Mouse (Mus musculus): ENCODE results near the gene 2610001J05Rik.
"Not testable (repeated sequence)": the region's sequence is repeated elsewhere in the genome, so short reads cannot be mapped to it uniquely, and the experiment has no call there.

The 2610001J05Rik gene

GRCm38 (mm10) chr6:13870919-13871624 lies at the start of gene 2610001J05Rik:
2610001J05Rik (minus strand) TSS chr6:13871518.
- peak; percentile 86 for DNase-seq

GRCm38 (mm10) chr6:13909762-13910537 lies 38.6 kb upstream of the 2610001J05Rik start:
- no peak for DNase-seq

- no peak for DNase-seq
Observed at GRCm38 (mm10) chr6:13902941-13903627, 31.8 kb upstream of the 2610001J05Rik start.

- no peak for DNase-seq
Observed at GRCm38 (mm10) chr6:13884877-13885592, 13.7 kb upstream of the 2610001J05Rik start.

- DNase-seq: no peak
Observed at GRCm38 (mm10) chr6:13882919-13883318, 11.6 kb upstream of the 2610001J05Rik start.

GRCm38 (mm10) chr6:13873959-13874358 lies 2.6 kb upstream of the 2610001J05Rik start:
- no peak for DNase-seq

- DNase-seq: no peak
Observed at GRCm38 (mm10) chr6:13872076-13872475, 758 bp upstream of the 2610001J05Rik start.

- DNase-seq: no peak
Observed at GRCm38 (mm10) chr6:13871625-13871958, 274 bp upstream of the 2610001J05Rik start.

- DNase-seq: no peak
Observed at GRCm38 (mm10) chr6:13870289-13870741, 1.0 kb downstream of the 2610001J05Rik start.

- DNase-seq: no peak
Observed at GRCm38 (mm10) chr6:13860596-13860995, 10.7 kb downstream of the 2610001J05Rik start.

GRCm38 (mm10) chr6:13859877-13860585 lies 11.3 kb downstream of the 2610001J05Rik start:
- DNase-seq: no peak

GRCm38 (mm10) chr6:13854230-13854629 lies 17.1 kb downstream of the 2610001J05Rik start:
- no peak for DNase-seq

GRCm38 (mm10) chr6:13853244-13853643 lies 18.1 kb downstream of the 2610001J05Rik start:
- DNase-seq: no peak

- DNase-seq: not testable (repeated sequence)
Observed at GRCm38 (mm10) chr6:13846031-13846430, 25.3 kb downstream of the 2610001J05Rik start.

- DNase-seq: peak; percentile 5
Observed at GRCm38 (mm10) chr6:13839345-13840054, 31.8 kb downstream of the 2610001J05Rik start, which contains the start of gene Gpr85. Gpr85 (minus strand) TSS chr6:13839942.

- DNase-seq: peak; percentile 79
Observed at GRCm38 (mm10) chr6:13838677-13839344, 32.5 kb downstream of the 2610001J05Rik start.

GRCm38 (mm10) chr6:13837916-13838676 lies 33.2 kb downstream of the 2610001J05Rik start:
- DNase-seq: peak; percentile 12

- DNase-seq: no peak
Observed at GRCm38 (mm10) chr6:13836967-13837570, 34.2 kb downstream of the 2610001J05Rik start.

Measured in right cerebral cortex, postnatal 14 days (tissue).